Mouse (Mus musculus) midbrain, embryonic 10.5 days (tissue): Measurements from ENCODE around the gene Vps26a. TPM values are rescaled to one million over a fixed set of nuclear protein-coding genes. Genes with fewer than 3 reads are reported as not detected.

Experiments
- DNase-seq: peaks from one replicate; pipeline ENCODE4 v3.0.0-alpha.2; 2017; ENCODE audit warnings: low spot score
- H3K27ac ChIP-seq: fragments of 300-500 bp; sonication (generic); replicated peaks from 2 replicates; pipeline ENCODE4 v1.5.1; 2016; ENCODE audit warnings: mild to moderate bottlenecking
- H3K27me3 ChIP-seq: fragments of 300-500 bp; sonication (generic); 2 replicates; pipeline ENCODE4 v1.6.1; 2016; ENCODE audit warnings: low read depth, mild to moderate bottlenecking; ENCODE audit not compliant: poor library complexity, severe bottlenecking
- H3K36me3 ChIP-seq: fragments of 300-500 bp; sonication (generic); 2 replicates; pipeline ENCODE4 v1.6.1; 2016; ENCODE audit warnings: mild to moderate bottlenecking, moderate library complexity
- H3K4me1 ChIP-seq: fragments of 300-500 bp; sonication (generic); 2 replicates; pipeline ENCODE4 v1.6.1; 2016
- H3K4me3 ChIP-seq: fragments of 300-500 bp; sonication (generic); 2 replicates; pipeline ENCODE4 v1.5.1; 2016; ENCODE audit warnings: mild to moderate bottlenecking, moderate library complexity
- H3K9me3 ChIP-seq: fragments of 300-500 bp; sonication (generic); replicated peaks from 2 replicates; pipeline ENCODE4 v1.6.1; 2016; ENCODE audit warnings: mild to moderate bottlenecking
- WGBS: fragments of 180-500 bp; shearing (Covaris S2); methylation state at CpG from one replicate; pipeline ENCODE4 v1.1.7; 2016; 5-methylcytosine and 5-hydroxymethylcytosine counted together
- polyA plus RNA-seq: library from polyadenylated mRNA; unstranded; fragments of >200 nt; fragmentation: Nextera tagmentation; extraction: Ambion mirVana; gene quantifications from 2 replicates; pipeline ENCODE4 v1.2.1, GENCODE M21; 2016

Gene Vps26a
- 91.9 and 94.1 TPM in 2 replicates for polyA plus RNA-seq

DNA sequence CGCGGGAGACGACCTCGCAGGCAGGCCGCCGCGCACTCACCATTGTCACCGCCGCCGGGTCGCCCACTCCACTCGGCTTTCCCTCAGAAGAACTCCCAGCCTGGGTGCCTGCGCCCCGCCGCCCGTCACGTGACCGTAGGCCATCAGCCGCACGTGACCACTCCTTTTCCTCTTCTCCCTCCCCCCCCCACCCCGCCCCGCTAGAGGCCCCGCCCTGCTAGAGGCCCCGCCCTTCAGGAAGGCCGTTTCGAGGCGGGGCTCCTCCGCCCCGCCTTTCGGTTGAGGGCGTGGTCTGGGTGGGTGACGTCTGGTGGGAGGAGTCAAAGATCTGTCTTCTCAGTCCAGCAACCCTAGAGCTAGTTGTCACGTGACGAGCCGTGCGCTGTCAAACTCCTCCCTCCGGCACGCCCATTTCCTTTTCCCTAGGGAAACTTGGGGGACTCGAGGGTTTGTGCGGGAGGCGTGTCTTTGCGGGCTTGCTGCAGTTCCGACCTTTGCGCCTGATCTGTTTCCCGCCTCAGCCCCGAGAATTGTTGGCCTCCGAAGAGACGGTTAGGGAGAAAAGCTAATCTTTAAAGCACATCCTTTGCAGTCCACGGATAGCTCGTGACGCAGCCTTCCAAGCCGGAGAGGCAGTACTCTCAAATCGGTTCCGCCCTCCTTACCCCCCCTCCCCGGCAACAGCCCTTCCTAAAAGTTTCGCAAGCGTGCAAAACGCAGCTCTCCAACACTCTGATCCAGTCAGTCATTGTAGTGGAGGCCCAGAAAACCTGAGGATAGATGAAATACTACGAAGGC lies at the start of gene Vps26a:
TSS of gene Vps26a (minus strand) at position 188 of the 798 bp plus-strand sequence.
- Histone ChIP-seq H3K4me1 (peaks cover 13% of the 10 kb centered on the region), H3K36me3 (no peaks in the 10 kb centered on the region), H3K4me3 (peak within 1 kb of the TSS; percentile 96), H3K27me3 (no peaks in the 10 kb centered on the region), H3K27ac (peak within 1 kb of the TSS; percentile 91), H3K9me3 (no peaks in the 10 kb centered on the region)
- WGBS, result under 1% methylated on average over 59 of the region's 59 CpGs
- peak; percentile 99 for DNase-seq

DNA sequence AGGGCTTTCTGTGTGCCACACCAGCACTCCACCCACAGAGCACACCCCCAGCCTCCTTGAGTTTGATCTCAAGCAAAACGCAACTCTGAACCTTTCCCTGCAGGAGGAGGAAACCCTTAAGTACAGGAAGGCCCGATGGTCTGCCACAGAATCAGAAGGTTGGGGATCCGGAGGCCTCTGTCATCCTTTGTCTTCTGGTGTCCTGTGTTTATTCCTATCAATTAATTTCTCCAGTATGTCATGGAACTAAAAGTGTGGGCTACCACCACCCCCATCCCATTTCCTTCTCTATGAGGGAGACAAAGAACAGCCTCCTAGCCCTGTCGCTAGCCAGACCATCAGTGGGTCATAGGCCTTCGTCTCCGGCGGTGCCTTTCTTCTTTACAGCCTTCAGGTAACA lies 47.9 kb upstream of the Vps26a start:
- no peak overlapping the region for H3K4me3 ChIP-seq
- no peaks in the 10 kb centered on the region for H3K36me3 ChIP-seq
- no peaks in the 10 kb centered on the region for H3K27me3 ChIP-seq
- H3K9me3 ChIP-seq, result no peaks in the 10 kb centered on the region
- WGBS, result 89% methylated on average over 7 of the region's 7 CpGs
- H3K4me1 ChIP-seq, result no peaks in the 10 kb centered on the region
- no peak for DNase-seq
- H3K27ac ChIP-seq, result no peak overlapping the region

DNA sequence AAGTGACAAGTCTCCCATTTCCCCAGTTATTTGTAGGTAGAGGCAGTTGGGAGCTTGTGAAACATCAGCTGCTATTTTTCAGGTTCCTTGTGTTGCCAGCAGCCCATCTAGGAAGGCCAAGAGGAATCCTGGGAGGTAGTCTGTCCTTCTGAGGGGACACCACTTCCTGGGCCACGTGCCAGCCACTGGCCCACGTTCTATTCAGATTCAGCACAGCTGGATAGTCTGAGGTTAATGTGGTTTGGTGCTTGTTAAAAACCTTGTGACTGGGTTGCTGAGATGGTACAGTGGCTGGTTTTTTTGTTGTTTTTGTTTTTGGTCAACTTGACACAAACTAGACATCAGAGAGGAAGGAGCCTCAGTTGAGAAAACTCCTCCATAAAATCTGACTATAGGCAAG lies 46.2 kb upstream of the Vps26a start:
- DNase-seq, result no peak
- 71% methylated on average over 2 of the region's 2 CpGs for WGBS
- no peaks in the 10 kb centered on the region for H3K9me3 ChIP-seq
- no peaks in the 10 kb centered on the region for H3K4me1 ChIP-seq
- H3K36me3 ChIP-seq, result no peaks in the 10 kb centered on the region
- H3K27me3 ChIP-seq, result no peaks in the 10 kb centered on the region
- H3K4me3 ChIP-seq, result no peak overlapping the region
- H3K27ac ChIP-seq, result no peak overlapping the region

GRCm38 (mm10) chr10:62530183-62530582 lies 43.6 kb upstream of the Vps26a start:
- no peak for DNase-seq
- H3K36me3 ChIP-seq, result no peaks in the 10 kb centered on the region
- H3K9me3 ChIP-seq, result no peaks in the 10 kb centered on the region
- 89% methylated on average over 9 of the region's 9 CpGs for WGBS
- H3K4me1 ChIP-seq, result no peaks in the 10 kb centered on the region
- no peaks in the 10 kb centered on the region for H3K27me3 ChIP-seq
- no peak overlapping the region for H3K27ac ChIP-seq
- H3K4me3 ChIP-seq, result no peak overlapping the region

DNA sequence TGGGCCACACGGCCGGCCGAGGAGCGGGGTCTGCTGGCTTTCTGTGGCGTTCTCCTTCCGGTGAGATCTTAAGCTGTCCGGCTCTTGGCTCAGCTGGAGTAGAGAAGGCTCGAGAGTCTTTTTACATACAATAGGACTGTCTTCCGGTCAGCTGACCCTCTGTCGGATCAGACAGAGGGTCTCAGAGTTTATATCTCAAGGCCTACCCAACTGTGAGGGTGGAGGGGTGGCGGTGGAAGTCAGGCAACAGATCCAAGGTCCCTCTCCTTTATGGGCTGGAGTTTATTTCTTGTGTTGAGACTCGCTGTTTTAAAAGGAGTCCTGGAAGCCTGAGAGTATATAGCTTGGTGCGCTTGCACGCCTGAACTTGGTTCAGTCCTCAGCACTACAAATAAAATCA lies 40.7 kb upstream of the Vps26a start, which contains the start of gene Srgn:
TSS of gene Srgn (minus strand) at position 101 of the 400 bp plus-strand sequence.
- no peaks in the 10 kb centered on the region for H3K27me3 ChIP-seq
- no peaks in the 10 kb centered on the region for H3K4me1 ChIP-seq
- no peaks in the 10 kb centered on the region for H3K36me3 ChIP-seq
- 88% methylated on average over 14 of the region's 14 CpGs for WGBS
- H3K4me3 ChIP-seq, result no peak within 1 kb of the TSS
- no peak for DNase-seq
- H3K27ac ChIP-seq, result no peak within 1 kb of the TSS
- no peaks in the 10 kb centered on the region for H3K9me3 ChIP-seq

DNA sequence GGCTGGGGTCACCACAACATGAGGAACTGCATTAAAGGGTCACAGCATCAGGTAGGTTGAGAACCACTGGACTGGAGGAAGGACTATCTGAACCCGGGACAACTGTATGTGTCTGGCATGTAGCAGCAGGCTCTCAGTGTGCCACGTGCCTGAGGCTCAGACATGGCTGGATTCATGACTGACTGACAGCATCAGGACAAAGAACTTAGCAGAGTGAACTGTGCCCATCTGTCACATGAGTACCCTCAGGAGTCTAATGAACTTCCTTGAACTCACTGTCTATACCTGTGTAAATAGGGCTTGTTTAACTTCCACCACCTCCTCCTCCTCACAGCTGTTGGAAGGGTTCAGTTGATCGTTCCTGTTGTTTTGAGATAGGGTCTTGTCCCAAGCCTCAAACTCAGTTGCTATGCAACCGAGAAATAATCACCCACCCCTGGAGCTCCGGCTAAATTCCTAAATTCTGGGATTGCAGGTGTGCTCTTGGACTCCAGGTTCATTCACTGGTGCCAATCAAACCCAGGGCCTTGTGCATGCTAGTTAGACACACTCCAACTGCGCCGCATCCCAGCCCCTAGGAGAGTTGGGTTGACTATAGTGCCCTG lies 35.8 kb upstream of the Vps26a start:
- no peak for DNase-seq
- no peaks in the 10 kb centered on the region for H3K36me3 ChIP-seq
- no peaks in the 10 kb centered on the region for H3K4me1 ChIP-seq
- H3K9me3 ChIP-seq, result no peaks in the 10 kb centered on the region
- WGBS, result 86% methylated on average over 7 of the region's 7 CpGs
- no peaks in the 10 kb centered on the region for H3K27me3 ChIP-seq
- H3K27ac ChIP-seq, result no peak overlapping the region
- H3K4me3 ChIP-seq, result no peak overlapping the region

DNA sequence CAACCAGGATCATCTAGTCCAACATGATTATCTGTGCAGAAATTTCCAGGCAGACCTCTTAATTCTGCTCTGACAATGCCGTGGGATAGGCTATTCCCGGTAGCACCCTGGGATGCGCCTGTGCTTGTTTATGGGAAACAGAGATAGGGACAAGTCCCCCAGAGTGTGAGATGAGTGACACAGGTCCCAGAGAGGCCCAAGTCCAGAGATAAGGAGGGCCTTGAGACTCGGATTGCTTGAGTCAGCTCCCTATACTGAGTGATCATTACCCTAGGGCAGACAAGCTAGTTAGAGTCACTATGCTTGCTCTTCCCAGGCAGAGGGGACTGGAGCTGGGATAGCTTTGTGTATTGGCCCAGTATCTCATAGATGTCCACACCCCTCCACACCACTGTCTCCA lies 35.2 kb upstream of the Vps26a start:
- DNase-seq, result no peak
- WGBS, result 70% methylated on average over 4 of the region's 4 CpGs
- no peaks in the 10 kb centered on the region for H3K9me3 ChIP-seq
- no peaks in the 10 kb centered on the region for H3K36me3 ChIP-seq
- no peak overlapping the region for H3K27ac ChIP-seq
- no peaks in the 10 kb centered on the region for H3K27me3 ChIP-seq
- no peaks in the 10 kb centered on the region for H3K4me1 ChIP-seq
- H3K4me3 ChIP-seq, result no peak overlapping the region

DNA sequence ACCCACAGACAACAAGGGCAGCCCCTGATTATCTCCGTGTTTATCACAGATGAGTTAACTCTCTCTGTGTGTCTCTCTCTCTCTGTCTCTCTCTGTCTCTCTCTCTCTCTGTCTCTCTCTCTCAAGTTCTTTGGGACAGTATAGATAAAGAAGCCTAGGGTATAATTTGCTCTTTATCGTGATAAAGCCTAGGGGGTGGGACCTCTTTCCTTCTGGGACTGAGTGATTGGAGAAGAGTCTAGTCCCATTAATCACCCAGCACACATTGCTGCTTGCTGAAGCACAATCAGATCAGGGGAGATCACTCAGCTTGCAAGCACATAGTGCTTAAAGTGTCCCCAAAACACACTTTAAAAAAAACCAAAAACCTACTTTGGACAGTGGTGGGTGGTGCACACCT lies 34.3 kb upstream of the Vps26a start:
- no peak for DNase-seq
- Histone ChIP-seq H3K27ac (no peak overlapping the region), H3K4me1 (no peaks in the 10 kb centered on the region), H3K27me3 (no peaks in the 10 kb centered on the region), H3K36me3 (no peaks in the 10 kb centered on the region), H3K9me3 (no peaks in the 10 kb centered on the region), H3K4me3 (no peak overlapping the region)
- 75% methylated on average over 2 of the region's 2 CpGs for WGBS

- 84% methylated on average over 6 of the region's 6 CpGs for WGBS
- no peaks in the 10 kb centered on the region for H3K4me1 ChIP-seq
- no peaks in the 10 kb centered on the region for H3K9me3 ChIP-seq
- no peak for DNase-seq
- no peaks in the 10 kb centered on the region for H3K36me3 ChIP-seq
- H3K27me3 ChIP-seq, result no peaks in the 10 kb centered on the region
- no peak overlapping the region for H3K27ac ChIP-seq
- H3K4me3 ChIP-seq, result no peak overlapping the region
These were observed 30.9 kb upstream of the Vps26a start for GRCm38 (mm10) chr10:62517511-62517910.

DNA sequence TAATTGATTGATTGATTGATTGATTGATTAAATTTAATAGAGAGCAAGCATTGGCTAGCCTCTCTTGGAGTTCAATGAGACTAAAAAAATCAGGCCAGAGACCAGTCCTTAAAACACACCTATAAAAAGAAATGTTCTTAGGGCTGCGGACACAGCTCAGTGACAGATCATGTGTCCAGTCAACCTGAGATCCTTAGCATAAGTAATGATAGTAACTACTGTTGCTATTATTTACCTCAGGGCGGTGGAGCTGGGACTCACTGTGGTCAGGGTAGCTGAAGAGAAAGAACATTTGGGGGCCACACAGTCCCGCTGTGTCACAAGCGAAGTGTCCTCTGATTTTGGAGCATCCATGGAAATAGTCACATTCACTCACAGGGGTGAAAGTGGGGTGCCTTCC lies 26.2 kb upstream of the Vps26a start:
- Histone ChIP-seq H3K27me3 (peaks cover 16% of the 10 kb centered on the region), H3K4me1 (peaks cover 10% of the 10 kb centered on the region), H3K36me3 (no peaks in the 10 kb centered on the region), H3K4me3 (no peak overlapping the region), H3K27ac (no peak overlapping the region), H3K9me3 (no peaks in the 10 kb centered on the region)
- DNase-seq, result no peak
- WGBS, result 92% methylated on average over 4 of the region's 4 CpGs

DNA sequence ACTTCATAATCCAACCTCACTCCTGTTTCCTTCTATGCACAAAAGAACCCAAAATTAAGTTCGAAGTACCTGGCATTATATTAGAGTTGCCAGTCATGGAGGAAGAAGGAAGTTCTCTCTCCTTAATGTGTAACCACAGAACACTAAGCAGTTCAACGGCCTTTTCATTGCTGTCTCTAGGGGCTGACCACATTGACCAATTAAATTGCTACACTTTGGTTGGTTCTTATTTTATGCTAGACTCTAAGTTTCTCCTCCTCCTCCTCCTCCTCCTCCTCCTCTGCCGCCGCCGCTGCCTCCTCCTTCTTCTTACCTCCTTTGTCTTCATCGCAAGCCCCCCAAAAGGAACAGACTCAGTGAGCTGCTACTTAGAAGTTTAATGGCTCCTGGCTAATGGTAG lies 24.9 kb upstream of the Vps26a start:
- 75% methylated on average over 6 of the region's 6 CpGs for WGBS
- DNase-seq, result no peak
- H3K27ac ChIP-seq, result no peak overlapping the region
- no peaks in the 10 kb centered on the region for H3K9me3 ChIP-seq
- peaks cover 12% of the 10 kb centered on the region for H3K4me1 ChIP-seq
- no peaks in the 10 kb centered on the region for H3K36me3 ChIP-seq
- H3K27me3 ChIP-seq, result peaks cover 27% of the 10 kb centered on the region
- no peak overlapping the region for H3K4me3 ChIP-seq

DNA sequence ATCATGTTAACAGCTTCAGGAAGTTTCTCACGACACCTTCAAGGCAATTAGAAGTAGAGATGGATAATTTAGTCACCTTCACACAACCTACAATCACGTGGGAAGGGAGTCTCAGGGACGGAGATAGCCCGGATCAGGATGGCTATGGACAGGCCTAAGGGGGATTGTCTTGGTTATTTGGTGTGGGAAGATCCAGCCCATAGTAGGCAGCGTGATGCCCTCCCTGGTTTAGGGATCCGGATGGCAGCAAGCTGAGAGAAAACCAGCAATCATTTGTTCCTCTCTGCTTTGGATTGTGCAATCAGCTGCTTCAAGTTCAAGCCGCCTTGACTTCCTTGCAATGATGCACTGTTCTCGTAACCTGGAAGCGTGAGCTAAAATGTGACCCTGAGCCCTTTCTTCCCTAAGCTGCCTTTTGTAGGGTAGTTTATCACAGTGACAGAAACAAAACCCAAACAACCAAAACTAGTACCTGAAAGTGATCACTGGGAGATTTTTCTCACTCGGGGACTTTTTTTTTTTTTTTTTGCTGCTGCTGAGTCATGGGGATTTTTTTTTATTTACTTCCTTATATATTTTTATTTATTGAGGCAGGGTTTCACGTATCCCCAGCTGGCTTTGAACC lies 22.5 kb upstream of the Vps26a start:
- peaks cover 27% of the 10 kb centered on the region for H3K27me3 ChIP-seq
- H3K9me3 ChIP-seq, result no peaks in the 10 kb centered on the region
- no peak overlapping the region for H3K4me3 ChIP-seq
- 71% methylated on average over 11 of the region's 11 CpGs for WGBS
- DNase-seq, result no peak
- no peak overlapping the region for H3K27ac ChIP-seq
- no peaks in the 10 kb centered on the region for H3K36me3 ChIP-seq
- peaks cover 12% of the 10 kb centered on the region for H3K4me1 ChIP-seq

- peak overlapping the region; percentile 28; the same call in 1 of the 2 replicates for H3K27ac ChIP-seq
- peaks cover 12% of the 10 kb centered on the region for H3K4me1 ChIP-seq
- H3K9me3 ChIP-seq, result no peaks in the 10 kb centered on the region
- no peaks in the 10 kb centered on the region for H3K36me3 ChIP-seq
- peaks cover 27% of the 10 kb centered on the region for H3K27me3 ChIP-seq
- peak overlapping the region; percentile 43 for H3K4me3 ChIP-seq
- WGBS, result 16% methylated on average over 11 of the region's 11 CpGs
- DNase-seq, result no peak
These were observed 21.9 kb upstream of the Vps26a start for GRCm38 (mm10) chr10:62508459-62508858.
